Mouse (Mus musculus): ENCODE data around the gene Cdkn3.
"Not testable (repeated sequence)": the region's sequence is repeated elsewhere in the genome, so short reads cannot be mapped to it uniquely, and the experiment has no call there.

Gene Cdkn3

DNA sequence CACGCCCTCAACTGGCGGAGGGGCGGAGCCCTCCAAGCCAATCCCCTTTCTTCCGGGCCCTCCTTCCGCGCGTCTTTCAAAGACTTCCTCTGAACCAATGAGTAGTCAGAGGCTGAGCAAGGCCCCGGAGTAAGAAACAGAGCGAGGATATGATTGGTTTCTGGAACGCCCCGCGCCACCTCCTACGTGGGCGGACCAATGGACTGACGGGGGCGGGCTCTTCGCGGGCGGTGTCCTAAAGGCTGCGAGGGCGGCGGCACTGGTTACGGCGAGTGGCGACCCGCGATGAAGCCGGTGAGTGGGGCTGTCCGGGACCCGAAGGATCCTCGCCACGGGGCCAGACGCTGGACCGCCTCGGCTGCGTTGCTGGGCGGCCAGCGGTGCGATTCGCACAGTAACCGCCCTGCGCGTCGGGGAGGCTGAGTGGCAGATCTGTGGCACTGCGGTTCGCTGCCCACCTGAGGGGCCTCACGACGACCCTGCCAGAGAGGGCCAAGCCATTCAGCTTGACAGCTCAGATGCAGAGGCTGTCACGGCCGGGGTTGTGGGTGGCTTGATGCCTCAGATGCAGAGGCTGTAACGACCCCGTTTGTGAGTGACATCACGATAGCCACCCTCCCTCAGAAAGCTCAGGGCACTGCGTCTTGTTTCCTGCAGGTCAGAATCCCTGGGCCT lies at the start of gene Cdkn3:
TSS of gene Cdkn3 (plus strand) at position 187 of the 675 bp plus-strand sequence.
- DNase-seq (ENCODE audit: low read depth): peak; percentile 91

DNA sequence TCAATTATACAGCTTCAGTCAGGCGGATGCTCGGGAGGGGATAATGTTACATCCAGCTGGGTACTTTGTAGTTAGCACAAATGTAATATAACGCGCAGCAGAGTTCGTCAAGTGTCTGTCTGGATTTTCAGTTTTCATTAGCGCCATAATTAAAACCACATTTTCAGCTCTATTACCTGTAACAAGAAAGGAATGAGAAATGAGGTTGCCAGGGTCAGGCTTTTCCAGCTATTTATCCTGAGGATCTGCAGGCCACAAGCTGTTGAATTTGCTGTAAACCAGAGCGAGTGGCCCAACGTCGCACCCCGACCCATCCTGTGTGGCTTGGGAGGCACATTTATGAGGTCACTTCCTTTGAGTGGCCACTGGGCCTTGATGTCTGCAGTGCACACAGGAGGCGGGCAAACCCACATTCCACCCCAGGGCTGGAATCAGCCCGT lies 41.8 kb upstream of the Cdkn3 start:
- no peak for DNase-seq (ENCODE audit: low read depth)

DNA sequence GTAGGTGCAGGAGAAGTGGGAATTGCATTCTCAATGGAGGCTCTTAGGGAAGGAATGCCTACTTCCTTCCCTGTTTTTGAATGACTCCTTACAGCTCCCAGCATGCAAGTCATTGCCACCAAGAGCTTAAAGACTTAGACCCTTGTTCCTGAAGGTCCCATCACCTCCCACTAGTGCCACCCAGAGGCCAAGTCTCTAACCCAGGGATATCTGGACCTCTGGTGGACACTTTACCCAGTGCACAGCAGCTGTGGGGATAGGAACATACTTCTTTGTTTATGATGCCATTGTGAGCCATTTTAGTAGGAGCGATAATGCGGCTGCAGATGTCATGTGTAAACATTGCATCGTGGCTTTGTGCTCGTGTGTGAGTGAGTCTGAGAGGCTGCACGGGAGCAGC lies 38.3 kb upstream of the Cdkn3 start:
- no peak for DNase-seq (ENCODE audit: low read depth)

DNA sequence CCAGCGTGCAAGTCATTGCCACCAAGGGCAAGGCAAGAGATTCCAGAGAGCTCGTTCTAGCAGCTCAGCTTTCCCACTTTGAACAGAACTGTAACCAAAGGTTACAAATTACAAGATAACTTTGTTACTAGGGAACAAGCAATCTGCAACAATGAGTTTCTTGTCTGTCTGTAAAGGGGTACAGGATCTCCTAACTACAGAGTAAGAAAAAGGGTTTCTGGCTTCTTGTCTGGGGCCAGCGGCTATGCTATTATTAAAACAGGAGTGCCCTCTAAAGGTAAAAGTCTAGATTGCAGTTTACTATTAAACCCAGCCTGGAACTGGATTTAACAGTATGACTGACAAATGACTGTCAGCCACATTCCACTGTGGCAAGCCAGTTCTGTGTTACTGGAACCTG lies 36.5 kb upstream of the Cdkn3 start:
- no peak for DNase-seq (ENCODE audit: low read depth)

DNA sequence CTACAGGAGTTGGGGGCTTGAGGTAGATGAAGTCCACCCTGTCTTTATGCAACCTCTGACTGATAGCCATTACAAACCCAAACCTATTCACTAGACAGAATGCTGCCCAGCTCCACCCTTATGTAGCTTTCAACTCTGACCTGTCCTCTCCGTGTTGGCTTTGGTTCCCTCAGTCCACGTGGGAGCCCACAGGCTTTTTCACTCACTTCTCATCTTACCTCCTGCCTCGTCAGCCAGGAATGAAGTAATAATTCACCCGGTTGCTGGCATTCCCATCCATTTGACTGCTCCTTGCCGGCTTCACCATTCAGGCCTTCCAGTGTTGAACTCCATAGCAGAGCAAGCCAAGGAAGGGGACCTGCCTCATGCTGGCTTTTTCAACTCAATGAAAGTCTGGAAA lies 35.4 kb upstream of the Cdkn3 start:
- DNase-seq (ENCODE audit: low read depth): no peak

DNA sequence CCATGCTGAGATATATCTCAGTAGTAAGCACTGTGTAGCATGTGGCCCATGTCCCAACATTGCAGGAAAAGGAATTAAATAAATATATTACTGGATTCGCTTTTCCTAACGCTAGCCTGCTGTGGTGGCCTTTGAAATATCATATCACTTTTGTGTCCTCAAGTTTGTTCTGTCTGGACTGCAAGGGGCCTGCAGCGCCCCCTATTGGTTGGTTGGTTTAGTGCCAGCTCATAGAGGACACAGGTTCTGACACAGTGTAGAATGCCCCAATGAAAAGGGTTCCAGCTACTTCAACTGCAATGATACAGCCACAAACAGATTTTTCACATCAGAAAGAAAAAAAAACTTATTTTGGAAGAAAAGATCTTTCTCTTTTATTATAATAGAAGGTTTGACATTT lies 34.6 kb upstream of the Cdkn3 start:
- DNase-seq (ENCODE audit: low read depth): no peak

DNA sequence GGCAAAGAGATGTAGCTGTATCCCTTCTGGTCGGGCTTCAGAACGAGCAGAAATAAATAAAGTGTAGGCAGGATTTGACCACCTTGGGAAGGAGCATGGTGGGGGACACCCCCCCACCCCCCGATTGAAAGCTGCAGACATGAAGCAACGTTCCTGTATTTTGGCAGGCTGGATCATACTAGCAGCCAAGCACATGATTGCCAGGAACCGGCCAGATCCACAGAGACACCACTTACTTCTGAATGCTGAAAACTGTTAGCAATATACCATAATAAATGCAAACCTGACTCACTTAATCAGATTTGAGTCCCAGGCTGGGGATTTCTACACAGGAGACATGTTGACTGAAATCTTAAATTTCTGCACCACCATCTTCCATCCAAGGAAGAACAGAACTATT lies 26.1 kb upstream of the Cdkn3 start:
- no peak for DNase-seq (ENCODE audit: low read depth)

DNA sequence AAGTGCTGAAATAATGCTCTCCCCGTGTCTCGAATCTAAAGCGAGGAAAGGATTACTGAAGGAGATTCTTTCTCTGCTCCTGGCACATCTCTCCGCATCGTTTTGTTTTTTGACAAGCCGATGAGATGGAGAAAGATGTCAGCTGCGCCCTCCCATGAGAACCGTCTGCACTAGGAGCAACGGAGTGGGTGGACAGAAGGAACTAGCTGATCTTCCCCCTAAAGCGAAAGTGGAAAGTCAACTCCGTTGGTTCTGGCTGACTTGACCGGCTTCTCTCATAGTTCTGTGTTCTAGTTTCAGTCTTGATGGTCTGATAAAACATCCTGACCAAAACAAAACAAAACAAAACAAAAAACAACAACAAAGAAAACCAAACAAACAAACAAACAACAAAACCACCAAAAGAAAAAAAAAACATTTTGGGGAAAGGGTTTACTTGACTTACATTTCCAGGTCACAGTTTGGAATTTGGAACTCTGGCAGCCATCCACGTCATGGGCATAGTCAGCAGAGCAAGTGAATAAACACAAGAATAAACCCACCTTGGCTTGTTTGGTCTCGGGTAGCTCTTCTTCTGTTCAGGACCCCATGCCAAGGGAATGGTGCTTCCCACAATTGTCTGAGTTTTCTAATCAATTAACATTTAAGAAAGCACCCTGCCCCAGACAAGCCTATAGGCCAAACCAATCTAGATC lies 25.4 kb upstream of the Cdkn3 start:
- DNase-seq (ENCODE audit: low read depth): no peak

DNA sequence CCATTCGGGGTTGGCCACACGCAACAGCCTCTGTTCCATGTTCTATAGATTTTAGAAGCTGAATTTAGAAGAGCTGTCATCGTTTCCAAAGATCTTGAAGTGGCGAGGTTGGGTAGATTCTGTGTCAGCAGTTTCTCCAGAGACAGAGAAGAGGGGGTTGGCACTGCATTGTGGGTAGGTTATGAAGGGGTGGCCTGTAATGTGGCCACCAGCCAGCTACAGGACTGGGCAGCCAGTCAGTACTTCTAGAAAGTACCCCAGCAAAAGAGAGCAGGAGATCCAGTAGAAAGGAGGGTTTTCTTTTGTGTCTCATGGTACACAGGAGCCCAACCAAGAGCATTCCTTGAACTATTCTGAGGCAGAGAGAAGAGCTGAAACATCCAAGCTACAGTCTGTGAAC lies 24.0 kb upstream of the Cdkn3 start:
- no peak for DNase-seq (ENCODE audit: low read depth)

DNA sequence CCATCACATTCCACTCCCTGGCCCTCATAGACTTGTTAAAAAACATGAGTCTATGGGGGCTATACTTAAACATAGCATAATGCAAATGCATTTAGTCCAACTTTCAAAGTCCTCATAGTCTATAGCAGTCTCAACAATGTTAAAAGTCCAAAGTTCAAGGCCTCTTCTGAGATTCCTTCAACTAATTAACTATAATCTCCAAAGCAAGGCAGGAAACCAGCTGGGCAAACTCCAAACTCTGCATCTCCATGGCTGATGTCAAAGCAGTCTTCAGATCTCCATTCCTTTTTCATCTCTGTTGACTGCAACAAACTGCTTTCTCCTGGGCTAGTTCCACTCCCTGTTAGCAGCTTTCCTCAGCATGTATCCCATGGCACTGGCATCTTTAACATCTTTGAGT lies 23.0 kb upstream of the Cdkn3 start:
- DNase-seq (ENCODE audit: low read depth): not testable (repeated sequence)

DNA sequence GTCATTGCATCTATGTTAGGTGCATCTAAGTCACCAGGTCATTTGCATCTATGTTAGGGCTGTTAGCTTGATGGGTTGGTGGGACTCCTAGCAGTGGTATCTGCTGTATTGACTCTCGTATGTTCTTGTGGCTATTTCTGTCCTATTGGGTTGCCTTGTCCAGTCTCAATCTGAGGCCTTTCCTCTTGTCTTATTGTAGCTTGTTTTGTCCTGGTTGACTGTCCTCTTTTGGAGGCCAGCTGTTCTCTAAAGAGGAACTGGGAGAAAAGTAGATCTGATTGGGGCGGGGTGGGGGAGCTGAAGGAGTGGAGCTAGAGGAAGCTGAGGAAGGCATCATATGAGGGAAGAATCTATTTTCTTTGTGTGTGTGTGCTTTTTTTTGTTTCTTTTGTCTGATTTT lies 17.7 kb upstream of the Cdkn3 start:
- DNase-seq (ENCODE audit: low read depth): no peak

DNA sequence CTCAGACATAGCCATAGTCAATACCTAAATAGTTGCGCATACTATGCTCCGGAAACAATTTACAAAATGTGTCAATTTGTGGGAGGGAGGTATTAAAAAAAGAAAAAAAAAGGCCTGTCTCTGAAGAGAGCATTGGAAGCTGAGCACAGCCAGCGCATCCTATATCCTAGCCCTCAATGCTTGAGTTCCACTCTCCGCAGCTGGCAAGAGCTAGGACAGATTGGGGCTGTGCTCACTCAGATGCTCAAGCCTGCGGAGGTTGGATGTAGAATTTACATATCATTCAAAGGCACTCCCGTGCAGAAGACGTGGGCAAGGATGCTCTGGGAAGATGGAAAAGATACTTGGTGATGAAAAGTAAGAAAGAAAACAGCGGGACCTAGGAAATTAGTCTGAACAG lies 14.9 kb upstream of the Cdkn3 start:
- DNase-seq (ENCODE audit: low read depth): no peak

DNA sequence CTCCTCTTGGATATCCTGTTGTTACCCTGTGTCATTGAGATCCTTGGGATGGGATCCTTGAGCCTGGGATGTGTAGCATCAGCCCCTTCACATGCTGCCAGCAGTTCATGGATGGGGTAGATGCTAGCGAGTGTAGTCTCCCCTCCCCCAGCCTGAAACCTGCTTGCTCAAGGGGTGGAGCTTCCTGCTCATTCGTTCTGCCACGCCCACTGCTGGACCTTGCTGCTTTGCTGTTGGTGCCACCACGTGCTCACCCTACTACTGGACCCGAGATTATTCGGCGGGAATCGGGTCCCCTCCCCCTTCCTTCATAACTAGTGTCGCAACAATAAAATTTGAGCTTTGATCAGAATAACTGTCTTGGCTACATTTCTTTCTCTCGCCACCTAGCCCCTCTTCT lies 6.0 kb upstream of the Cdkn3 start:
- DNase-seq (ENCODE audit: low read depth): not testable (repeated sequence)

DNA sequence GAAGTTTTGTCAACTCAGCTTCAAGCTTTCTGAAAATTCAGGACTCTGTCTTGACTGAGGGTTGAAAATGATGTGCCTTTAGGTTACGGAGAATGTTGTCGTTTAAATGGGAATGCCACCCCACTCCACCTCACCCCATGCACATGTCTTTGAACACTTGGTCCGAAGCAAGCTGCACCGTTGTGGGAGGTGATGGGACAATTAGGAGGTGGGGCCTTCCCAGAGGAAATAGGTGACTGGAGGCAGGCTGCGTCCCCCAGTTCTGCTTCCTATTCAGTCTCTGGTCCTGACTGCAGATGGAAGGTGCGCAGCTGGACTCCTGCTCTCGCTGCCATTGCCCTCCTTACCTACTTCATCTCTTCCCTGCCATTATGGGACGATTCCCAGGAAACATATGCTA lies 4.5 kb upstream of the Cdkn3 start:
- no peak for DNase-seq (ENCODE audit: low read depth)

DNA sequence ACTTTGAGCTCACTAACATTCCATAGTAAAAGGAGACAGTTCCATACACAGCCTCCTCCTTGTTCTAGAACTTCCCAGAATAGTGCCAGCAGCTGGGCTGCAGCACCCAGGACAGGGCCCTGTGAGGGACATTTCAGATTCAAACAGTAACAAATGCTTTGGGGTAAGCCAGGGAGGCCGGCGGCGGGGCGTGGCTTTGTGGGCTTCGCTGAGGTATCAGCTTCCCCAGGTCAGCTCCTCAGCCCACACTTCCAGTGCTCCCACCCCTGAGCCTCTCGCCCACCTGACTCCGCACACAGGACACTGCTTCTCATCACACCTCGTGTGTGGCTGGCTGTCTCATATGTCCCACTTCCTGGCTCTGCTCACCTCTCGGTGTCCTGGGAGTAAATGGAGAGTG lies 2.6 kb upstream of the Cdkn3 start:
- DNase-seq (ENCODE audit: low read depth): no peak

DNA sequence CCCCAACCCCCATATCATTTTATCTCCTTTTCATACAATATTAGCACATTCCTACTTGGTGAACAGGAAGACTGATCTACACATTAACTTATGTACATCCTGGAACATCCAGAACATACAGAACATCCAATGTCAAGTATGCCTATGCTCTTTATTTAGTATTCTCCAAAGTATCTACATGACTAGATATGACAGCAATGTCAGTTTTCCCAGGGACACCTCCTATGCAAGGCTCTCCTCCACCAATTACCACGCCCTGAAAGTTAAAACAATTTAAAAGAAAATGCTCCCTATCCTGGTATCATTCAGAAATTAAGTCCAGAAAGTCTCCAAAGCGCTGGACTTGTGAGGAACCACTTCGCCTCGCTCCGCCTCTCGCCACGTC lies 379 bp upstream of the Cdkn3 start:
- DNase-seq (ENCODE audit: low read depth): no peak

DNA sequence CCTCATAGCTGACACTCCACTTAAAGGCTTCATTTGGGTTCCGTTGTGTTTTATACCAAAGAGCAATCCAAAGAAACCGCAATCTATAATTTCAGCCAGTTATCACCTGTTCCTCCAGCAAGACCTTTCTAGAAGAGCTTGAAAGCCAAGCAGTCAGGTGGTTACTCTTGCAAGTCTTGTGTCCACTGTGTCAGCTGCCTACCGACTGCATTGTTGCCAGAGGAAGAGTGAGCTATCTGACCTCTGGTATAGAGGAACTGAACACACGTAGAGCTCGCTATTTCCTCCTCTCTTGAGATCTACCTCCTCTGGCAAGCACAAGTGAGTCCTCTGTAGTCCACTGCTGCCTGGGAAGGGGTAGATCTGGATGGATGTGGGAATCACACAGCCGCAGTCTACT lies 845 bp downstream of the Cdkn3 start:
- DNase-seq (ENCODE audit: low read depth): no peak

DNA sequence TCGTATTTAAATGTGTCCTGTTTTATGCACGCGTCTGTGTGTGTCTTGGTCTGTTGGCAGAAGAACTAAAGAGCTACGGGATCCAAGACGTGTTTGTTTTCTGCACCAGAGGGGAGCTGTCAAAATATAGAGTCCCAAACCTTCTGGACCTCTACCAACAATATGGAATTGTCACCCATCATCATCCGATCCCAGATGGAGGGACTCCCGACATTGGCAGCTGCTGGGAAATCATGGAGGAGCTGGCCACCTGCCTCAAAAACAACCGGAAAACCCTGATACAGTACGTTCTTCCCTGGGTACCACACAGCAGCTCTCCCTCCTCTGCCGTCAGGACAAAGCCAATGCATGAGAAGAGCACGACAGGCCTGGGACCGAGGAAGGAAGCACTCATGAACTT lies 6.8 kb downstream of the Cdkn3 start:
- DNase-seq (ENCODE audit: low read depth): no peak

DNA sequence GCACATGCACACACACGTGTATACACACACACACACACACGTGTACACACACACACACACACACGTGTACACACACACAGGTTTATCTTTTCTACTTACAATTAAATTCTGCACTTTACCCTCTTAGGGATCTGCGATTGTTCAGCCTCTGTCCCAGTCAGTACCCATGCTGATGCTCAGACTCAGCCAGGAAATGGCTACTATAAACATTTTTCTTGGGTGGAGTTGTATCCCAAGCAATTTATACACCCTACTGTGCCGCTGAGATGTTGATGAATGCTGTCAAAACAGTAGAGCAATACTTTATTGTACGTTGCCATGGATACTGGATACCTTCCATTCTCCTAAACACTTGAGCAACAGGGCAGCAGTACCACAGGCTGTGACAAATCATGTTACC lies 9.7 kb downstream of the Cdkn3 start:
- no peak for DNase-seq (ENCODE audit: low read depth)

DNA sequence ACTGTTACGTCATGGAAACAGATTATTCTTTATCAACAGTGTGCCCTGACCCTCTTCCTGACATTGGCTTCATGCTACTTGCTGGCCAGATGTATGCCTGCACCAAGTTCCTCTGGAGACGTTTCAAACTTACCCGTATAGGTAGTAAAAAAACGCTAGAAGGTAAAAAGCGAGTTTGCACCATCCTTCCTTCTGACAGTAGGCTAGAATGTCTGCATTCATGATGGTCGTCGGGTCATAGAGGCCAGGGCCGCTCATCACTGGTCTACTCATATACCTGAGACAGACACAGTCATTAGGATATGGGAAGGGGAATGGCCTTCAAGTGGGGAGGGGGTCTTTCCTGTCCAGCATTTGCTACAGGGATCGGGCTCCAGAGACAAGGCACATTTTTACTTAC lies 18.4 kb downstream of the Cdkn3 start:
- DNase-seq (ENCODE audit: low read depth): no peak

DNA sequence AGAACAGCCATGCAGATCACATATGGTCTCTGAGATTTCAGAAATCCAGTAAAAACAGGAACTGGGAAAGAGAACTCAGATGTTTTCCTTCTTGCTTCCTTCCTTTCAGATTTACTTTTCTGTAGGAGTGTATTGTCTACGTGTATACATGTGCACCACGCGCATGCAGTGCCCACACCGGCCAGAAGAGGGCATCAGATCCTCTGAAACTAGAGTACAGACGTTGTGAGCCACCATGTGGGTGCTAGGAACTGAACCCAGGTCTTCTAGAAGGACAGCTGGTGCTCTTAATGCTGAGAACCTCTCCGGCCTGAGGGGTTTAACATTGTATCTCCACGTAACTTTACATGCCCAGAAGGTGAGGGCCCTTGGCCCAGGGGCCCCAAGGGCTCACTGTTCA lies 18.9 kb downstream of the Cdkn3 start:
- no peak for DNase-seq (ENCODE audit: low read depth)

DNA sequence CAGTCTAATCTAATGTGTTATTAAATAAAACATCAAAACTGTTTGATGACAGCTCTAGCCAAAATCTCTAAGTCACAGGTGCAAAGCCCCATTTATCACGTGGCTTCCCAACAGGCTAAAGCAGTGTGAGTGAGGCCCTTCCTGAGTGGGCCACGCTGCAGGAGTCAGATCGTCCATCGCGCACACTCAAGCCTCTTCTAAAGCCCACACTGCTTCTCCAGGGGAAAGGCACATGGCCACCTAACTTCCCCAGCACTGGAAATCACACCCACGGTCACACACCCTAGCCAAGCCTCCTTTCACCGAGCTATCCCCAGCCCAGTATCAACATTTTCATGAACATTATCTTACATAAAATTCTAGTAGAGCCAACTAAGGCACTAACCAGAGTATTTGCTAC lies 20.7 kb downstream of the Cdkn3 start:
- DNase-seq (ENCODE audit: low read depth): no peak

DNA sequence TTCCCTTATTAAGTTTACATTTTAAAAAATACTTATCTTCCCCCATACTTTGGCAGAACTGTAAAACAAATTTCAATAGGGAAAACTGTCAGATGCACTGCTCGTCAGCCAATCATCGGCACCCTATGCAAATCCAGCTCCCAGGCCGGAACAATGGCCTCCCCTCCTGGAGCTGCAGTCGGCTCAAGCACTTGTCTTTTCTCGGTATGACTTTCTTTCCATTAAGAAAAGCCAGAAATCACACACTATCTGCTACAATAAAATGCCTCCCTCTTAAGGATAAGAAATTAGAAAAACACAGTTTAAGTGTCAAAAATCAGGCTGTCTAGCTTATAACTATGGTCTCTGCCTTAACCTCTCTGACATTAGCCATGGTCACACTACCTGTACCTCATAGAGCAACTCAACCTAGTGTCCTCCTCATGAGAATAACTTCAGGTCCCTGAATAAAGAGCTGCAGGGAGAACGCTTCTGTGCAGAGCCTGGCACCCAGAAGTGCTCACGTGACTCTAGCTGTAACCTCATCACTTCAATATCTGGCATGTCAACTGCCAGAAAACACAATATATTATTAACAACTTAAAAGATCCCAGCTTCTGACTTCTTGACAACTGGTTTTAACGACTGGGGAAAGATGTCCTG lies 22.0 kb downstream of the Cdkn3 start:
- no peak for DNase-seq (ENCODE audit: low read depth)
